Mouse (Mus musculus) embryonic fibroblast, embryonic 13.5 days (primary cell): ENCODE results near the gene Rpl23a. TPM values are rescaled to one million over a fixed set of nuclear protein-coding genes. Genes with fewer than 3 reads are reported as not detected.

ENCODE experiments used
- H3K27ac ChIP-seq: 2 replicates; pipeline ENCODE4 v1.5.1; 2012; ENCODE audit warnings: low read length, control low read depth, inconsistent platforms; ENCODE audit not compliant: insufficient read depth
- H3K4me1 ChIP-seq: 2 replicates; pipeline ENCODE4 v1.6.1; 2011; ENCODE audit warnings: low read length; ENCODE audit not compliant: control insufficient read depth, insufficient read depth
- H3K4me3 ChIP-seq: 2 replicates; pipeline ENCODE4 v1.5.1; 2011; ENCODE audit warnings: mild to moderate bottlenecking, control low read depth, low read length; ENCODE audit not compliant: insufficient read depth
- CTCF ChIP-seq: IDR thresholded peaks from 2 replicates; pipeline ENCODE4 v1.5.1; 2011; ENCODE audit warnings: mild to moderate bottlenecking, control low read depth, low read length, moderate library complexity, borderline replicate concordance; ENCODE audit not compliant: insufficient read depth
- POLR2A ChIP-seq: IDR thresholded peaks from 2 replicates; pipeline ENCODE4 v1.6.1; 2011; ENCODE audit warnings: low read depth, mild to moderate bottlenecking, control low read depth, low read length, moderate library complexity
- polyA plus RNA-seq: library from polyadenylated mRNA; stranded (reverse); fragments of >200 nt; gene quantifications from 2 replicates; pipeline ENCODE4 v1.2.4, GENCODE M21; 2011; ENCODE audit warnings: low read depth; ENCODE audit not compliant: missing spikeins, insufficient read length

Rpl23a gene
- polyA plus RNA-seq, 1 experiment, result 2,276 TPM

DNA sequence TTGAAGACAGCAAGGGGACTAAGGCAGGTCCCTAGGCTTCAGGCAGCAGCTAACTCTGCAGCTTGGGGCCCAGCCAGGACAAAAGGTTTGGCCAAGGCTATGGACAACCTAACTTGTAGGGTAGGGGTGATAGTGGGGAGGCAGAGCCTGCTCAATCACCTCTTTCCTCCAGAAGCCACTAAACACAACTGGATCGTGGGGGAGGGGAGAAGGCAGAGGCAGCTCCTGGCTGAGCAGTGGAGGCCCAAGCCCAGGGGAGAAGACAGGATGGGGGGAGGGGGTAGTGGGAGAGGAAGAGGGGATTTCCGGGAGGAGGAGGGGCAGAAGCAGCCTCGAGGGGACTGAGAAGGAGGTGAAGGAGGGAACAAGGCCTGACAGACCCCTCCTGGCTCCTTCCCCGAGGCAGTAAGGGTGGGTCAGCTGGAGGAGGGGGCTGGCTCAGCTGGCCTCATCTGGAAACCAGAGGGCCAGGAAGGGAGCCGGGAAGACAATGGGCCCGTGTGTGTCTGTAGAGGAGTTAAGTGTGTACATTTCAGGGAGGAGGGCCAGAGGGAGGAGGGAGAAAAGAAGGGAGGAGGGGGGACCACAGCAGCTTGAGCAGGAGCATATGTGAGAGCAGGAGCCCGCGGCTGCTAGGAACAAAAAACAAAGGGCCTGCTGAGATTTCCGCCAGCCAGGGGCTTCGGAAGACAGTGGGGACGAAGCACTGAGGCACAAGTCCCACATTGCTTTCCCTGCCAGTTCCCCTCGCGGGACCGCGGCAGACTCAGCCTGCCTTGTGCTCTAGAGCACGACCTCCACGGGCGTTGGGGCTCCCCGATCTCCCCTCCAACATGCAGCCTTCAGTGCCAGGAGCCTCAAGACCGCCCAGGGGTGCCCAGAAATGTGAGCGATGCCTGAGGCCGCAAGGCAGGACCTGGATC is 19.4 kb downstream of the Rpl23a start:
- peak overlapping the region; percentile 81 for H3K4me3 ChIP-seq
- TF ChIP-seq CTCF, result no peak
- peak; percentile 42 for TF ChIP-seq POLR2A
- H3K27ac ChIP-seq, result peak overlapping the region; percentile 65
- H3K4me1 ChIP-seq, result peaks cover 14% of the 10 kb centered on the region

DNA sequence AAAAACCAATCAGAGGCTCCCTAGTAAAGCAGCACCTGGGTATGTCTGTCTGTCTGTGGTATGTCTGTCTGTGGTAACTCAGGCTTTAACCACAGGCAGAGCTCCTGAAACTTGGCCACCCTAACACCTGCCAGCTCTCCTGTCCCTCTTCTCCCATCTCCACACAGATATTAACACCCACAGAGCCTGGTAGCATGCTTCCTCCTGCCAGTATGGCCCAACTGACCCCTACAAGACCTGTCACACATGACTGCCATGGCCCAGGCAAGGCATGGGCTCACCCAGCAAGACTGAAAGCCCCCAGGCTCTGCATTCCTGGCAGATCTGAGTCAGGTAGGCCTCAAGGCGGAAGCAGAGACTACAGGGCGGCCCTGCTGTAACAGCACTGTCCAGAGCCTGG is 20.3 kb downstream of the Rpl23a start:
- peaks cover 14% of the 10 kb centered on the region for H3K4me1 ChIP-seq
- TF ChIP-seq CTCF (no peak), POLR2A (no peak)
- peak overlapping the region; percentile 81 for H3K4me3 ChIP-seq
- H3K27ac ChIP-seq, result peak overlapping the region; percentile 9; the same call in 1 of the 2 replicates

DNA sequence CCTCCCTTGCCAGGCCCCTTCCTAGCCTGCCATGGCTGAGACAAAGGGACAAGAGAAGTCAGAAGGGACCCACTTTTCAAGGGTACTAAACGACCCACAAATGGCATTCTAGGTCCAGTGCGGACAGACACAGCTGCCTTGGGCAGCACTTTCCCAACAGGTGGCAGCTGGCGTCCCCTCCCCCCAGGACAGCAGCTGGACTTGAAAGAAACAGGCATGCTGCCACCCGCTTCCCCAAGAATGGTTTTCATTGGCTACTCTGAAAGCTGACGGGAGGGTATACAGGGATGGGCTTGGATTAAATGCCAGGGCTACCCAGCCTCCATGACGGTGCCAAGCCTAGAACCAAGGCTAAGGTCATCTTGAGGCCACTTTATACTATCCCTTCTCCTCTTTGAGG is 20.9 kb downstream of the Rpl23a start:
- TF ChIP-seq CTCF (no peak), POLR2A (no peak)
- H3K4me1 ChIP-seq, result peaks cover 14% of the 10 kb centered on the region

DNA sequence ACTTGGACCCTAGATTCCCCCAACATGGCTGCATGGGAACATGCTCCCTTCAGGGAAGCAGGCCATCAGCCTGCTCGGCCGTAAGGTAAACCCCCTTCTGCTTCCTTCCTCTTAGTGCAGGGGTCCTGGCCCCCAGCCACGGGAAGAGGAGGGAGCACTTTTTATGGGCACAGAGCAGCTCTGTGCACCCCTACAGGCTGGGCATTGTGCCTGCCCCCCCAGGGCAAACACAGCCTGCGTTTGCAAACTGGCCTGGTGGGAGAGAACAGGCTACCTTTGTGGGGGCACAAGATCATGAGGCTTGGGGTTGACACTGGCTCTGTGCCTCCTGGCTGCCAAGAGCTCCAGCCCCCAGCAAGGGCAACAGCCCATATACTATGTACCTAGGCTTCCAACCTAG is 21.4 kb downstream of the Rpl23a start:
- peaks cover 14% of the 10 kb centered on the region for H3K4me1 ChIP-seq
- no peak overlapping the region for H3K4me3 ChIP-seq
- no peak for TF ChIP-seq POLR2A
- no peak for TF ChIP-seq CTCF
- H3K27ac ChIP-seq, result no peak overlapping the region

More for the DNA sequence above, 20.9 kb downstream of the Rpl23a start:
- no peak overlapping the region for H3K27ac ChIP-seq
- H3K4me3 ChIP-seq, result peak overlapping the region; percentile 81

DNA sequence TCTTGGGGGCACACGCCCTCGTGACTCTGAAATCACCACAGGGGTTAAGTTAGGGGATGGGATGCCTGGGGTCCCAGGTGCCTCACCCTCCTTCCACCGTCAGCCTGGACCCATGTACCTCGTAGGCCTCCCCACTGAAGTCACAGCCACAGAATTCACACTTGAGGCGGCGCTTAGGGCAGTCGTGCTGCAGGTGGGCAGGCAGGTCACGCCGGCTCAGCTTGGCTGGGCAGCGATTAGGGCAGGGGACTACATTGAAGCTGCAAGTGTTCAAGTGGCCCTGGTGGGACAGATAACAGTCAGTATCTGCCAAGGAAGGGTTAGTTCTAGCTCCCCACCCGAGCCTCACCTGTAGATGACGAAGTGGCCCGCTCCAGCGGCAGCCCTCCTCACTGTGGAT is 22.2 kb downstream of the Rpl23a start:
- H3K4me3 ChIP-seq, result no peak overlapping the region
- no peak for TF ChIP-seq CTCF
- TF ChIP-seq POLR2A, result no peak
- H3K27ac ChIP-seq, result no peak overlapping the region
- peaks cover 9% of the 10 kb centered on the region; the same call in 1 of the 2 replicates for H3K4me1 ChIP-seq

DNA sequence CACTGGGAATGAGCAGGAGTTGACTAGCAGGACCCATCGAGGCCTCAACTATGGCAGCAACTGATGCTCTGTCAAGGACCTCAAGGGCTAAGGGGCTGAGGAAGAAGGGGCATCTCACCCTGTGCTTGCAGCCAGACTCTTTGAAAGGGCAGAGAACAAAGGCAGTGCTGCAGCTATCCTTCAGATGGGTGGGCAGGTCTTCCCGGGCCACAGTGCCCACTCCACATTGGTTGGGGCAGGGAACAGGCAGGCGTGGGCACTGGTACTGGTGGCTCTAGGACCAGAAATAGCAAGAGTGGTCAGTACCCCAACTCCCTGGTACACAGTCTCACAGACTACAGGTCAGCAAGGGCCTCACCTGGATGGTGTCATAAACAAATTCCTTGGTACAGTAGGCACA is 22.7 kb downstream of the Rpl23a start:
- no peak for TF ChIP-seq POLR2A
- no peak for TF ChIP-seq CTCF
- Histone ChIP-seq H3K4me3 (no peak overlapping the region), H3K27ac (no peak overlapping the region), H3K4me1 (peaks cover 9% of the 10 kb centered on the region; the same call in 1 of the 2 replicates)

DNA sequence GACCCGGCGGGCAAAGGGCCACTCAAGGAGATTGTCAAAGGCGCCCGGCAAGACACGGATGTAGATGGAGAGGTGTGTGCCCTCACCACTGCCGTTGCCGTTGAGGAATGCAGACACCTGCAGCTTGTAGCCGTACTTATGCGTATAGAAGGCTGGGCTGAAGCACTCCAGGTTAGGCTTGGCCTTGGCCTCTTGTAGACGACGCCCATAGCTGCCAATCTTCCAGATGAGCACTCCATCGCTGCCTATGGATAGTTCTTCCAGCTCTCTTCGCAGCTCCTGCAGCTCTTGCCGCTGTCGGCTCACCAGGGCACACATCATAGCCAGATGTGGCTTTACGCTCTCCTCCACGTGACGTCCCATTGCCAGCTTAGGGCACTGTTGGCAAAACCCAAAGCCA is 23.2 kb downstream of the Rpl23a start:
- H3K4me1 ChIP-seq, result peaks cover 9% of the 10 kb centered on the region; the same call in 1 of the 2 replicates
- H3K4me3 ChIP-seq, result no peak overlapping the region
- H3K27ac ChIP-seq, result no peak overlapping the region
- TF ChIP-seq CTCF, result no peak

DNA sequence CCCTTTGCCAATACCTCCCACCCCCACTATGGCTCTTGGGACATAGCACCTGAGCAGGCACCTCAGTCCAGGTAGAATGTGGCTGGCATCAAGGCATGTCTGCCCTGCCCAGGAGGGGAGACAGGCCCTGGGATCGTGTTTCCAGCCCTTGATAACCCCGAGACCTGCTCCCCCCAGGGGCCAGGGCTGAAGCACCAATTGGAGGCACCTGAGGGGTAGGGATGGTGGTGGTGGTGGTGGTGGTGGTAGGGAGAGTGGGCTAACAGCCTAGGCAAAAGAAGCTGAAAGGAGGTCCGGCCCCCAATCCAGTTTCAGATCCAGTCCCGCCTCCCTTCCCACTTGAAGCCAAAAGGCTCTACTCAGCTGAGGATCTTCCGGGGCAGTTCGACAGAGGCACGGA is 23.8 kb downstream of the Rpl23a start:
- Histone ChIP-seq H3K27ac (no peak overlapping the region), H3K4me3 (no peak overlapping the region), H3K4me1 (peaks cover 9% of the 10 kb centered on the region; the same call in 1 of the 2 replicates)
- TF ChIP-seq POLR2A (no peak), CTCF (no peak)

DNA sequence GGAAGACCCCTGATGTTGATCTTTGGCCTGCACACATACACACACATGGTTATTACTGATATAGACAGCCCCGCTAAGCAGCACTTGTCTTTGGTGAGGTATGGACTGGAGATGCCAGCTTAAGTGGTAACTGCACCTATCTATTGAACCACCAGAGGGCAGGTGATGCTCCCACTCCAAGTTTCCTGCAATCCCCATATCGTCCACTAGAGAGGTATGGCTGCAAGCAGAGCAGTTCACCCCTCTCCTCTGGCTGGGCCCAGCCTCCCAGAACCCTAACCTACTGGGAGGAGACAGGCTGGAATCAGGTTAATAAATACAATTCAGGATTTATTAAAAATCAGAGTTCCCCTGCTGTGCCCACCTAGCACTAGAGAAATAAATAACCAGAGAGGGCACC is 24.3 kb downstream of the Rpl23a start:
- peaks cover 9% of the 10 kb centered on the region; the same call in 1 of the 2 replicates for H3K4me1 ChIP-seq
- H3K4me3 ChIP-seq, result no peak overlapping the region
- no peak overlapping the region for H3K27ac ChIP-seq
- TF ChIP-seq POLR2A (no peak), CTCF (peak; percentile 85)

DNA sequence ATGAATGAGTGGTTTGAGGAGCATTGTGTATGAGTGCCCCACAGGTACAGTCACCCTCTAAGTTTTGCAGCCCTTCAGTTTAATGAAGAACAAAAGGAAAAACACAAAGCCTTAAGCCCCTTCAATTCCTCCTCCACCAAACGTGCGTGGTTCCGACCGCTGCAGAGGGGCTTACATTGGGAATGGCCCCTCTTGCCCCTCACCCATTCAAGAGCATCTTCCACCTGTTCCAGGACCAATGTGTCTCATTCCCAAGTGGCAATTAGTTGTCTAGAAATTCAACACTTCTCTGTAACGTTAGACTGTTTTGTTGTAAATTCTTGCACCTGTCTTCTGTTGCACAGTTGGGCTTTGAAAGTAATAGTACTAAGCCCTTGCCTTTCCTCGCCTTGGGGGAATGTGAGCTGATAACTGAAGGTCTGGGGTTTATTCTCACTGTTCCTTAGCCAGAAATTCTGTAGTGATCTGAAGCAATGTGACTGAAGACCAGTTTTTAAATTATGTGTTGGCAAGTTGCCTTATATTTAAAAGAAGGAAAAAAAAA is 27.2 kb downstream of the Rpl23a start:
- H3K27ac ChIP-seq, result no peak overlapping the region

More for the DNA sequence above, 27.2 kb downstream of the Rpl23a start:
- H3K4me1 ChIP-seq, result 0 out of 2 replicates have a peak, but pooled peaks cover 5% of the 10 kb centered on the region
- no peak for TF ChIP-seq POLR2A
- no peak for TF ChIP-seq CTCF
- H3K4me3 ChIP-seq, result no peak overlapping the region
